Mouse (Mus musculus): Measurements from ENCODE around the gene Mpz. TPM values are rescaled to one million over a fixed set of nuclear protein-coding genes. Genes with fewer than 3 reads are reported as not detected.
A peak's percentile ranks its signal among the peaks of the same experiment; 100 is the strongest.

Gene Mpz
- polyA plus RNA-seq, 1 experiment from 2014 or later = 6.8 TPM

DNA sequence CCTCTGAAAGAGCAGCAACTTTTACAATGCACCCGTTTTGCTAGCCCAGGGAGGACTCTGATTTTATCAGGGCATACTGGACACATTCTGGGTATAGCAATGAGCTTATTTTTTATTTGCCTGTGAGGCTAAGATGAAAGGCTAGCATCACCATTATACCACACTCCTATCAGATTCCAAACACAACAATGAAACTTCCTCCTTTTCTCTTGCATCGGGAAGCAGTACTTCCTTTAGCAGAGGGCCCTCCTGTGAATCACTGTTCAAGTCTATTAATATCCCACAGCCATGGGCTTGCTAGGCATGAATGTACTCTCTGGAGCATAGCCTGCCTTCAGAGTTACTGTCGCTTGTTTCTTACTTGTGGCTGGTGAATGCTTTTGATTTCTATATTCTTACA, 20.6 kb downstream of the Mpz start:
- no peaks in the 10 kb centered on the region for H3K4me1 ChIP-seq
- H3K4me3 ChIP-seq = no peak overlapping the region
- H3K27me3 ChIP-seq = no peaks in the 10 kb centered on the region; the same call in 1 of the 2 replicates
- no peak for ATAC-seq (ENCODE audit: low FRiP score, low read depth)
- no peaks in the 10 kb centered on the region for H3K36me3 ChIP-seq
- no peak overlapping the region for H3K4me2 ChIP-seq (replicated peaks)
- no peak overlapping the region for H3K27ac ChIP-seq
- WGBS = 68% methylated on average over 3 of the region's 3 CpGs
- no peaks in the 10 kb centered on the region for H3K9me3 ChIP-seq
- no peak overlapping the region for H3K9ac ChIP-seq

GRCm38 (mm10) chr1:171172779-171173178, 22.3 kb downstream of the Mpz start:
- Histone ChIP-seq H3K4me2 (replicated peaks) (no peak overlapping the region), H3K27me3 (no peaks in the 10 kb centered on the region; the same call in 1 of the 2 replicates), H3K4me1 (no peaks in the 10 kb centered on the region), H3K27ac (no peak overlapping the region), H3K9me3 (no peaks in the 10 kb centered on the region), H3K9ac (no peak overlapping the region), H3K4me3 (no peak overlapping the region), H3K36me3 (no peaks in the 10 kb centered on the region)
- ATAC-seq (ENCODE audit: low FRiP score, low read depth) = no peak
- WGBS = 97% methylated on average over 8 of the region's 8 CpGs

DNA sequence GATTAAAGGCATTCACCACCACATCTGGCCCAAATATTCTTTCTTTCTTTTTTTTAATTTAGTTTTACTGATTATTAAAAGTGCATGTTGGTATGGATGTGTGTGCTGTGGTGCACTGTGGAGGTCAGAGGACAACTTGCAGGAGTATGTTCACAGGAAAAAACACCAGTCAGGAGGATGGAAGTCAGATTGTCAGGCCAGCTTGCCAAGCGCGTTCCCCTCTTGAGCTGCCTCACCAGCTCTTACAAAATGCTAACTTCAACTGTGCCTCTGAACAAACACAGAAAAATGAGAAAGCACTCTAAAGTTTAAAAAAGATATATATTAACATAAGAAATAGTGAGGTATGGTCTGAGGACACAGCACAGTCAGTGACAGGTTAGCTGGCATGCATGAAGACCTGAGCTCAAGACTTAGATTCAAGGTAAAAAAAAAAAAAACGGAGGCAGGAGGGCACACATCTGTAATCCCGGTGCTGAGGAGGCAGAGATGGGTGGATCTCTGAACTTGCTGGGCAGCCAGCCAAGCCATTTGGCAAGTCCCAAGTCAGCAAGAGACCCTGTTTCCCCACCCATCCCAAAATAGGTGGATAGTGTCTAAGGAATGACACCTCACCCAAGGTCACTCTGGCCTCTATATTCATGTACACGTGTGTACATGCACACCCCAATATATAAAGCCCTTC, 29.1 kb downstream of the Mpz start:
- Histone ChIP-seq H3K9ac (no peak overlapping the region), H3K9me3 (no peaks in the 10 kb centered on the region), H3K27me3 (no peaks in the 10 kb centered on the region), H3K4me3 (no peak overlapping the region), H3K36me3 (no peaks in the 10 kb centered on the region), H3K4me1 (no peaks in the 10 kb centered on the region), H3K27ac (no peak overlapping the region), H3K4me2 (replicated peaks) (no peak overlapping the region)
- WGBS = 77% methylated on average over 5 of the region's 5 CpGs
- no peak for ATAC-seq (ENCODE audit: low FRiP score, low read depth)

DNA sequence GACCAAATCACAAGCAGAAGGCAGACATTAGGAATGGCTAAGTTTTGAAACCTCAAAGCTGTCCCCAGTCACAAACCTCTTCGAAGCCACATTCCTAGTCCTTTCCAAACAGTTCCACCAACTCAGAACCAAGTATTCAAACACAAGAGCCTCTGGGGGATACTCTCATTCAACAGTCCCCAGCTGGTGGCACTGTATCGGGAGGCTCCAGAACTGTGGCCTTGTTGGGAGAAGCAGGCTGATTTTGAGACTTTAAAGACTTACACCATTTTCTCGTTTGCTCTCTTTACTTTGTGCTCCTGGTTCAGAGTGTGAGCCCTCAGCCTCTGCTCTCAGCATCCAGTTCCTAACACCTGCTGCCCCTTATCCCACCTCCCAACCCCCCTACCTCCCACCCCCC, 32.5 kb downstream of the Mpz start:
- Histone ChIP-seq H3K27me3 (no peaks in the 10 kb centered on the region), H3K36me3 (no peaks in the 10 kb centered on the region), H3K9ac (no peak overlapping the region), H3K4me1 (0 out of 2 replicates have a peak, but pooled peaks cover 5% of the 10 kb centered on the region), H3K4me3 (no peak overlapping the region), H3K9me3 (no peaks in the 10 kb centered on the region), H3K27ac (no peak overlapping the region), H3K4me2 (replicated peaks) (no peak overlapping the region)
- ATAC-seq (ENCODE audit: low FRiP score, low read depth) = no peak
- WGBS = 82% methylated on average over 3 of the region's 3 CpGs

DNA sequence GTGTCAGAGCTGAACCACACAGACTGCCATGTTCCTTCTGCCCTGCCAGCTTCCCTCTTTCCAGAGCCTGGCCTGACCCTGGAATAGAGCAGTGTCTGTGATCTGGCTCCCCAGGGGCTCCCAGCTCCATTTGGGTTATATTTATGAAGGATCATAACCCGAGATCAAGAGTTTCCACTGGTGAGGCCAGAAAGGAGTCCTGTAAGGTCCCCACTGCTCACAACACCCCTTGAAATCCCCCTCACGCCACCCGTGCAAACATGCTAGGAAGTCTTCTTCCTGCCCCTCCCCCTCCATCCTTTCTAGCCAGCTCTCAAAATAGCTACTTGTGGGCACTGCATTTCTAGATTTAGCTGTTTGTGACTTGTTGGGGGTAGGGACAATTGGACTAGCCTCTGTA, 33.1 kb downstream of the Mpz start:
- H3K4me2 ChIP-seq (replicated peaks) = no peak overlapping the region
- H3K9ac ChIP-seq = no peak overlapping the region
- 62% methylated on average over 3 of the region's 3 CpGs for WGBS
- no peak for ATAC-seq (ENCODE audit: low FRiP score, low read depth)
- H3K9me3 ChIP-seq = no peaks in the 10 kb centered on the region
- H3K4me3 ChIP-seq = no peak overlapping the region
- H3K27ac ChIP-seq = no peak overlapping the region
- H3K27me3 ChIP-seq = no peaks in the 10 kb centered on the region
- 0 out of 2 replicates have a peak, but pooled peaks cover 5% of the 10 kb centered on the region for H3K4me1 ChIP-seq
- no peaks in the 10 kb centered on the region for H3K36me3 ChIP-seq

GRCm38 (mm10) chr1:171184314-171184713, 33.8 kb downstream of the Mpz start:
- Histone ChIP-seq H3K27me3 (no peaks in the 10 kb centered on the region), H3K9me3 (no peaks in the 10 kb centered on the region), H3K9ac (no peak overlapping the region), H3K27ac (no peak overlapping the region), H3K4me2 (replicated peaks) (no peak overlapping the region), H3K4me1 (peaks cover 10% of the 10 kb centered on the region), H3K4me3 (no peak overlapping the region), H3K36me3 (no peaks in the 10 kb centered on the region)
- WGBS = 84% methylated on average over 7 of the region's 7 CpGs
- no peak for ATAC-seq (ENCODE audit: low FRiP score, low read depth)

- Histone ChIP-seq H3K9me3 (no peaks in the 10 kb centered on the region), H3K27ac (no peak overlapping the region), H3K27me3 (peaks cover 1% of the 10 kb centered on the region; the same call in 1 of the 2 replicates), H3K4me1 (peaks cover 15% of the 10 kb centered on the region), H3K9ac (no peak overlapping the region), H3K4me3 (no peak overlapping the region), H3K36me3 (no peaks in the 10 kb centered on the region), H3K4me2 (replicated peaks) (no peak overlapping the region)
- no peak for ATAC-seq (ENCODE audit: low FRiP score, low read depth)
- WGBS = 54% methylated on average over 8 of the region's 8 CpGs
Measured at GRCm38 (mm10) chr1:171185655-171186054, 35.1 kb downstream of the Mpz start.

DNA sequence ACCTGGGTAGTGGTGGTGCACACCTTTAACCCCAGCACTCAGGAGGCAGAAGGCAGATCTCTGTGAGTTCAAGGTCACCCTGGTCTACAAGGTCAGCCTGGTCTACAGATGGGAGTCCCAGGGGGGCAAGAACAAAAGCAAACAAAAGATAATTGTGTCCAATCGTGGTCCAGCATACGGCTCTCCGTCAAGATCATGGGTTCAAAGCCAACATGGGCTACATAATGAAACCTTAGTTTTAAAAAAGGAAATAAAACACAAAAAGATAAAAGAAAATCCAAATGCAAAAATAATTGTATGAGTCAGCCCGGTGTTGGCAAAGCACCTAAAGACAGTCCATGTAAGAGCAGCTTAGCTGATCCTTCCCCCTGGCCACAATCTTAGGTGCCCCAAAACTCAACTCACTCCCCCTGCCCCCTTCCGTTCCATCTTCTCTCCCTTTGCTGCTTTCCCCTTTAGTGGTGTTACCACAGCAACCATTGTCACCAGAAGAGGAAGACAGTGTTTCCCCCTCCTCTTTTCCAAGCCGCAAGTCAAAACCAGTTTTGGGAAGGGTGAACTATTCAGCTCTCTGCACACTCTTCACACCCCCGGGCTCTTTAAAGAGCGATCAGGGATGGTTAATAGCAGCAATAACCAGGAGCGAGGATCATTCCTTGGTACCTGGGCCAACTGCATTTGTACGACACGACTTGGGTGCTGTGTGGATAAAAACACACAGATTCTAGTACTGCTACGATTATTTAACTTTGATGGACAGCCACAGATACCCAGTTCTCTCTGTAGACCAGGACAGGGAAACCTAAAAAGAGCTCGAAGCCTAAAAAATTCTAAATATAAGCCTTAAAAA, 37.6 kb downstream of the Mpz start:
- ATAC-seq (ENCODE audit: low FRiP score, low read depth) = no peak
- Histone ChIP-seq H3K4me1 (peaks cover 20% of the 10 kb centered on the region), H3K4me2 (replicated peaks) (no peak overlapping the region), H3K27ac (no peak overlapping the region), H3K9ac (no peak overlapping the region), H3K27me3 (peaks cover 24% of the 10 kb centered on the region), H3K4me3 (no peak overlapping the region), H3K36me3 (no peaks in the 10 kb centered on the region), H3K9me3 (no peaks in the 10 kb centered on the region)
- 67% methylated on average over 13 of the region's 13 CpGs for WGBS

DNA sequence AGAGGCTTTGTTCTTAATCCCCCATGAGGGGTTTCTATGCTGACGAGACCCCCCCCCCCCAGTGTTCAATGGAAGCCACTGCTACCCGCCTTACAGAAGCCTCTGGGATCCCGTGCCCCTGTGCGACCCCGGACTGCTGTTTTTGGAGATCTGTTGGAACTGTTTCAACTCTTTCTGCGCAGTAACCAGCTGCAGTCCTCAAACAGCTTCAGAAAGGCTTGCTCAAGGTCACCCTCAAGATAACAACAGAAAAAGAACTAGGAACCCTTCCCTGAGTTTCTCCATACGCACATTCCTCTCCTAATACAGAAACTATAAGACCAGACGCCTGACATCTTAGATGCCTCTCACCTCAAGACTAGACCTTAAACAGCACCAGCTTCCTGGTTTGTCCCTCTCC, 38.5 kb downstream of the Mpz start:
- Histone ChIP-seq H3K27me3 (peaks cover 34% of the 10 kb centered on the region), H3K4me3 (no peak overlapping the region), H3K9ac (no peak overlapping the region), H3K27ac (peak overlapping the region; percentile 28; the same call in 1 of the 2 replicates), H3K36me3 (no peaks in the 10 kb centered on the region), H3K9me3 (no peaks in the 10 kb centered on the region), H3K4me1 (peaks cover 30% of the 10 kb centered on the region), H3K4me2 (replicated peaks) (peak overlapping the region; percentile 25; the same call in 1 of the 2 replicates)
- ATAC-seq (ENCODE audit: low FRiP score, low read depth) = no peak
- WGBS = 16% methylated on average over 8 of the region's 8 CpGs

- WGBS = 36% methylated on average over 14 of the region's 14 CpGs
- Histone ChIP-seq H3K4me1 (peaks cover 31% of the 10 kb centered on the region), H3K4me3 (no peak overlapping the region), H3K9ac (no peak overlapping the region), H3K27me3 (peaks cover 39% of the 10 kb centered on the region), H3K36me3 (no peaks in the 10 kb centered on the region), H3K9me3 (no peaks in the 10 kb centered on the region), H3K27ac (peak overlapping the region; percentile 28; the same call in 1 of the 2 replicates), H3K4me2 (replicated peaks) (peak overlapping the region; percentile 25)
- ATAC-seq (ENCODE audit: low FRiP score, low read depth) = peak; percentile 52; the same call in 1 of the 2 replicates
Measured at GRCm38 (mm10) chr1:171189476-171190114, 39.1 kb downstream of the Mpz start.

DNA sequence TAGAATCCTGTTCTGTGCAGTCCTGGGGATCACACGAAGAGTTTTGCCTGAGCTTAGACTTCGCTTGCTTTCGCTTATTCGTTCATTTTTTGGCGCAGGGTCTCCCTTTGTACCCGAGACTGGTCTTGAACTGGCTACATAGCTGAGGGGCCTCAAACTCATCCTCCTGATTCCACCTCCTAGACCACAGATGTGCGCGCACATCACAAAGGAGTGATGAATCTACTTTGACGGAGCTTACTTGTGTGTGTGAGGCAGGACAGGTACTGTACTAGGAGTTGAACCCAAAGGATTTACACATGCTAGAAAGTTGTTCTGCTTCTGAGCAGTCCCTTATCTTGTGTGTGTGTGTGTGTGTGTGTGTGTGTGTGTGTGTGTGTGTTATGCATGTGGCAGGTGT, 40.3 kb downstream of the Mpz start:
- H3K4me1 ChIP-seq = peaks cover 34% of the 10 kb centered on the region
- no peak for ATAC-seq (ENCODE audit: low FRiP score, low read depth)
- H3K4me2 ChIP-seq (replicated peaks) = no peak overlapping the region
- H3K27me3 ChIP-seq = peaks cover 52% of the 10 kb centered on the region
- H3K9me3 ChIP-seq = no peaks in the 10 kb centered on the region
- H3K27ac ChIP-seq = no peak overlapping the region
- H3K36me3 ChIP-seq = no peaks in the 10 kb centered on the region
- no peak overlapping the region for H3K9ac ChIP-seq
- no peak overlapping the region for H3K4me3 ChIP-seq
- 91% methylated on average over 9 of the region's 9 CpGs for WGBS

- Histone ChIP-seq H3K4me3 (no peak overlapping the region), H3K9ac (no peak overlapping the region), H3K9me3 (no peaks in the 10 kb centered on the region), H3K27ac (no peak overlapping the region), H3K4me2 (replicated peaks) (no peak overlapping the region), H3K4me1 (peaks cover 39% of the 10 kb centered on the region), H3K27me3 (peaks cover 66% of the 10 kb centered on the region), H3K36me3 (no peaks in the 10 kb centered on the region)
- no peak for ATAC-seq (ENCODE audit: low FRiP score, low read depth)
- WGBS = 48% methylated on average over 10 of the region's 10 CpGs
Measured at GRCm38 (mm10) chr1:171192283-171192682, 41.8 kb downstream of the Mpz start.
